Mouse (Mus musculus) thymus, postnatal 10 days (tissue): ENCODE measurements around the gene Cab39l.

Source experiments
- DNase-seq, 2 experiments: peaks; one replicate each; pipeline ENCODE4 v3.0.0; 2021; ENCODE audit warnings: low spot score in 2 of 2

The Cab39l gene

GRCm38 (mm10) chr14:59630096-59630495, 189.3 kb downstream of the Cab39l start:
- no peak for DNase-seq

GRCm38 (mm10) chr14:59632067-59632466, 191.3 kb downstream of the Cab39l start:
- no peak for DNase-seq

- no peak for DNase-seq
These were observed 192.6 kb downstream of the Cab39l start for GRCm38 (mm10) chr14:59633295-59633898.

GRCm38 (mm10) chr14:59633988-59634387, 193.2 kb downstream of the Cab39l start:
- DNase-seq = no peak
